Mouse (Mus musculus) G1E (cell line): ENCODE data around the gene Ahnak2.

Source experiments
- CTCF ChIP-seq: IDR thresholded peaks from 2 replicates; pipeline ENCODE4 v1.5.1; 2012; ENCODE audit warnings: low read depth, low read length, inconsistent platforms, mixed read lengths
- GATA1 ChIP-seq: IDR thresholded peaks from 2 replicates; pipeline ENCODE4 v1.6.1; 2012; ENCODE audit warnings: borderline replicate concordance, low read length, inconsistent platforms, mixed read lengths
- POLR2AphosphoS5 ChIP-seq: IDR thresholded peaks from 2 replicates; pipeline ENCODE4 v1.6.1; 2012; ENCODE audit warnings: low read depth, low read length, inconsistent platforms; ENCODE audit not compliant: insufficient replicate concordance

- TF ChIP-seq POLR2AphosphoS5 (no peak), CTCF (no peak), GATA1 (no peak)
Measured at GRCm38 (mm10) chr12:112801864-112802846, at the start of gene Ahnak2.
